Mouse (Mus musculus) embryonic fibroblast, embryonic 13.5 days (primary cell): ENCODE measurements around the gene Rnf151. TPM values are rescaled to one million over a fixed set of nuclear protein-coding genes. Genes with fewer than 3 reads are reported as not detected.

Experiments
- H3K27ac ChIP-seq: 2 replicates; pipeline ENCODE4 v1.5.1; 2012; ENCODE audit warnings: low read length, control low read depth, inconsistent platforms; ENCODE audit not compliant: insufficient read depth
- H3K4me1 ChIP-seq: 2 replicates; pipeline ENCODE4 v1.6.1; 2011; ENCODE audit warnings: low read length; ENCODE audit not compliant: control insufficient read depth, insufficient read depth
- H3K4me3 ChIP-seq: 2 replicates; pipeline ENCODE4 v1.5.1; 2011; ENCODE audit warnings: mild to moderate bottlenecking, control low read depth, low read length; ENCODE audit not compliant: insufficient read depth
- CTCF ChIP-seq: IDR thresholded peaks from 2 replicates; pipeline ENCODE4 v1.5.1; 2011; ENCODE audit warnings: mild to moderate bottlenecking, control low read depth, low read length, moderate library complexity, borderline replicate concordance; ENCODE audit not compliant: insufficient read depth
- POLR2A ChIP-seq: IDR thresholded peaks from 2 replicates; pipeline ENCODE4 v1.6.1; 2011; ENCODE audit warnings: low read depth, mild to moderate bottlenecking, control low read depth, low read length, moderate library complexity
- polyA plus RNA-seq: library from polyadenylated mRNA; stranded (reverse); fragments of >200 nt; gene quantifications from 2 replicates; pipeline ENCODE4 v1.2.4, GENCODE M21; 2011; ENCODE audit warnings: low read depth; ENCODE audit not compliant: missing spikeins, insufficient read length

The Rnf151 gene
- polyA plus RNA-seq, 1 experiment = 0.58 TPM

DNA sequence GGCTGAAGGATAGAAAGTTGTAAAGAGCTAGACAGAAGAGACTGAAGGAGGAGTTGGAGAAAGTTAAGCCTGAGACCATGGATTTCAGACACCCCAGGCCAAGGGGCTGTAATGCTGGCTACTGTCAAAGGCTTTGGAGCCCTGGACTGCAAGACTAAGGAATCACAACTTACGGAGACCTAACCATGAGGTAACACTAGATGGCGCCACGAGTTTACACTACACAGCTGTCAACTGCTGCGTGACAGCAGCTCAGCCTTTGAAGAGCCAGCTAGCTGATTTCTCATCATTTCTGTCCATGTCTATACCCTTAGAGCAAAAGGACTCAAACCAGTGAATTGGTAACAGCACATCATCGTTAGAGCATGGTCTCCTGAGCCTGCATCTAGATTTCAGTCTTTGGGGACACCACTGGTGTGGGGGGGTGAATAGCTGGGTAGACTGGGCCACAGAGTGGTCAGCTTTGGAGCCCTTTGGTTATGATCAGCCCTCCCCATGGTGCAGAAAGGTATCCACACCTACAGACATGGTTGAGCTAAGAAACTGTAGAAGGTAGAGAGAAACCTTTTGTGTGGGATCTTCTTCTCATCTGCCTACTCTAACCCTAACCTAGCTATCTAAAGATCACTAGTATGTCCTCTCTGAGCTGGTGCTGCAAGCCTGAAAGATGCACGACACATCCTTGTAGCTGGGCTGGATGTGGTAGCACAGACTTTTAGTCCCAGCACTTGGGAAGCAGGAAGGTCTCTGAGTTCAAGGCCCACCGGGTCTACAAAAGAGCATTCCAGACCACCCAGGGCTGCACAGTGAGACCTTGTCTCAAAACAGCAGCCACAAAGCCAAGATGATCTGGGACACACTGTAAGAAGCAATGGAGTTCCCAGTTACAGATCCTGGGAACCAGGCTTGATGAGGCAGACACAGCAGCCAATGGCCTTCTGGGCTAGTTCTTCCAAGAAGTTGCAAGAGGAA, 27.9 kb upstream of the Rnf151 start:
- H3K4me3 ChIP-seq = no peak overlapping the region
- no peaks in the 10 kb centered on the region for H3K4me1 ChIP-seq
- peak; percentile 93 for TF ChIP-seq CTCF
- TF ChIP-seq POLR2A = no peak
- H3K27ac ChIP-seq = no peak overlapping the region

DNA sequence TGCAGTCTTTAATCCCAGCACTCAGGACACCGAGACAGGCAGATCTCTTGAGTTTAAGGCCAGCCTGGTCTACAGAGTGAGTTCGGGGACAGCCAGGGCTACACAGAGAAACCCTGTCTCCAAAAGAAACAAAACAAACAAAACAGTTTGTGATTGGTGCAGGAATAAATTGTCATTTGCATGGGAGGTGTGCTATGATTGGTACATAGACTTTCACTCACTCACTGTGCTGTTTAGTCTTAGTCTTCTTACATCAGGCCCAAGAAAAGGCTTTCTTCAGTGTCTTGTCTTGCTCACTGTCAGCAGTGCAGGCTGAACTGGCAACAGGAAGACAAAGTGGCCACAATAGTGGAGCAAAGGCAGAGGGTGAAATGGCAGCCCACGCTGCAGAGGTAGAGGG, 26.5 kb upstream of the Rnf151 start:
- TF ChIP-seq POLR2A (no peak), CTCF (no peak)
- H3K4me1 ChIP-seq = no peaks in the 10 kb centered on the region
- no peak overlapping the region for H3K27ac ChIP-seq
- no peak overlapping the region for H3K4me3 ChIP-seq

DNA sequence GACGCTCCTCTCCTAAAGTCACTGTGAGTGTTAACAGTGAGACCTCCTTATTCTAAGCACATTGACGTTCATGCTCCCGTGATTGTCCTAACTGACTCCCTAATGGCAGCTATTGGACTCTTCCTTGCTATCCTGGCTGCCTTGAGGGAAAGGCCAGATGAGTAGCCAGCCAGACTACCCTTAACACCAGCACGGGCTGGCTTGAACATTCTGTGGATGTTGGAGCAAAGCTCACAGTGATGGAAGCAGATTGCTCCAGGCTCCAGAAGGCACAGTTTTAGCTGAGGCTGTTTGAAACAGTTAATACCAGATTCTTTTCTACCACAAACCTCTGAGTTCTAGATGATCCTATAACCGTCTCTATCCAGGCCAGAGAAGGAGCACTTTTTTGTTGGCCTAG, 26.0 kb upstream of the Rnf151 start:
- Histone ChIP-seq H3K4me1 (no peaks in the 10 kb centered on the region), H3K4me3 (no peak overlapping the region), H3K27ac (no peak overlapping the region)
- TF ChIP-seq CTCF = no peak
- TF ChIP-seq POLR2A = no peak

DNA sequence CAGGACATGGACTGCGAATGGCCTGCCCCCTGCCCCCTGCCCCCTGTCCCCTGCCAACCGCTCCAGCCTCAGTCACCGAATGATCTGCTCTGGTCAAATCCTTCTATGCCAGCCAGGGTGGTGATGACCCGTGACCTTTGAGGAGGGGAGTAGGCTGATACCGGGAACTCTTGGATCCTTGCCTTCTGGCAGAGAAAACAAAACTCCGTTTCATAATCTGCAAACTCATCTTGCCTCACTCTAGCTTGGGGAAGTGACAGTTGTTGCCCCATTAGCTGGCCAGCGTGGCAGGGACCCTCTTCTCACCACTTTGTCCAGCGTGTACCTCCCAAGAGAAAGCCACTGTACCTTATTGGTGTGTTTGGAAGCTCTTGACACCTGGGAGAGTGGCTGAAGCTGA, 24.4 kb upstream of the Rnf151 start:
- TF ChIP-seq POLR2A (no peak), CTCF (no peak)
- no peaks in the 10 kb centered on the region for H3K4me1 ChIP-seq
- no peak overlapping the region for H3K4me3 ChIP-seq
- H3K27ac ChIP-seq = no peak overlapping the region

DNA sequence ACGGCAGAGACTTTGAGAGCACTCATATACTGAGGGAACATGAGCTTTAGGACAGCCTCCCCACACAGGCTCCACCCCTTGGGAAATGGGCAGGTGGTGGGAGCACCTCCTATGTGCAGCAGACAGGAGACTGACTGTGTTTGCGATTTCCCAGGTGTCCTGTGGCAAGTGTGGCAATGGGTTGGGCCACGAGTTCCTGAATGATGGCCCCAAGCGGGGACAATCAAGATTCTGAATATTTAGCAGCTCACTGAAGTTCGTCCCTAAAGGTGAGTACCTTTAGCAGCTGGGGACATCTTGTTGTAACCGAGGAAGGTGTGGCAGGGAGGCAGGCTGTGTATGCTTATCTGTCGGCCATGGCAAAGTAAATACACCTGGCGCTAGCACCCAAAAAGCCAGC, 22.1 kb upstream of the Rnf151 start:
- TF ChIP-seq CTCF (no peak), POLR2A (no peak)
- no peak overlapping the region for H3K27ac ChIP-seq
- H3K4me3 ChIP-seq = no peak overlapping the region
- no peaks in the 10 kb centered on the region for H3K4me1 ChIP-seq

DNA sequence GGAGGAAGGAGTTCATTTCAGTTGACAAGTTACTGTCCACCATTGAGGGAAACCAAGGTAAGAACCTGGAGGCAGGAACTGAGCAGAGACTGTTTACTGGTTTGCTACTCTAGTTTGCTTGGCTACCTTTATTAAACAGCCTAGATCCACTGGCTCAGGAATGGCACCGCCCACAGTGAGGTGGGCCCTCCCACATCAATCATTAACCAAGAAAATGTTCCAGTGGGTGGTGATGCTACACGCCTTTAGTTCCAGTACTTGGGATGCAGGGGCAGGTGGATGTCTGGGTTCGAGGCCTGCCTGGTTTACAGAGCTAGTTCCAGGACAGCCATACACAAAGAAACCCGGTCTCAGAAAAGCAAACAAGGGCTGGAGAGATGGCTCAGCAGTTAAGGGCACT, 20.4 kb upstream of the Rnf151 start:
- Histone ChIP-seq H3K4me1 (no peaks in the 10 kb centered on the region), H3K27ac (no peak overlapping the region), H3K4me3 (no peak overlapping the region)
- TF ChIP-seq CTCF = no peak

DNA sequence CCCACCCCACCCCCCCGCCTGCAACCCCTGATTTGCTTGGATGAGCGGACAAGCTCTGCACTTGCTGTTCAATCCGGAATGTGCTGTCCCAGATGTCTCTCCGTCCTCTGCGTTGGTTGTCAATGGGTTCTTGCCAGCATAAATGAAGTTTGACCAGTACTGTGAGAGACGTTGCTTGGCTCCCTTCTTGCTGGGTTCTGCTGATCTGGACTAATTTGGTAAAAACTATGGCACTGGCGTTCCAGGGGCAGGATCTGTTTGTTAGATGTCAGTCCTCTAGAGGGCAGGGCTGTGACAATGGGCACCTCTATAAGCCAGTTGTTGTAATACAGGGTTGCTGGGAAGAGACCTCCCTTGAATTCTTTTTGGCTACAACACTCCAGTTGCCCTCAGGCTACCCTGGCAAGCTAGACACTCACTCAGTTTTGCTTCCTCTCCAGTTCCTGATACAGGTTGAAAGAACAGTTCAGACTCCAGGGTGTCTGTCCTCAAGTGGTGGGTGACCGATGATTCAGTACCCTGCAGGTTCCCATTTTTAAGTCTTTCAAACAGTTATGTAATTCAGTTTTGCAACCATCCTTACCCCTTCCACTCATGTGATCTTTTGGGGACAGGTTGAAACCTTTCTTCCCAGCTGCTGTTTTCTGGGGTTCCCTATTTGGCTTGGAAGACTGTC, 19.4 kb upstream of the Rnf151 start:
- Histone ChIP-seq H3K27ac (no peak overlapping the region), H3K4me3 (peak overlapping the region; percentile 75), H3K4me1 (no peaks in the 10 kb centered on the region)
- TF ChIP-seq POLR2A = peak; percentile 34; the same call in 1 of the 2 replicates
- no peak for TF ChIP-seq CTCF

DNA sequence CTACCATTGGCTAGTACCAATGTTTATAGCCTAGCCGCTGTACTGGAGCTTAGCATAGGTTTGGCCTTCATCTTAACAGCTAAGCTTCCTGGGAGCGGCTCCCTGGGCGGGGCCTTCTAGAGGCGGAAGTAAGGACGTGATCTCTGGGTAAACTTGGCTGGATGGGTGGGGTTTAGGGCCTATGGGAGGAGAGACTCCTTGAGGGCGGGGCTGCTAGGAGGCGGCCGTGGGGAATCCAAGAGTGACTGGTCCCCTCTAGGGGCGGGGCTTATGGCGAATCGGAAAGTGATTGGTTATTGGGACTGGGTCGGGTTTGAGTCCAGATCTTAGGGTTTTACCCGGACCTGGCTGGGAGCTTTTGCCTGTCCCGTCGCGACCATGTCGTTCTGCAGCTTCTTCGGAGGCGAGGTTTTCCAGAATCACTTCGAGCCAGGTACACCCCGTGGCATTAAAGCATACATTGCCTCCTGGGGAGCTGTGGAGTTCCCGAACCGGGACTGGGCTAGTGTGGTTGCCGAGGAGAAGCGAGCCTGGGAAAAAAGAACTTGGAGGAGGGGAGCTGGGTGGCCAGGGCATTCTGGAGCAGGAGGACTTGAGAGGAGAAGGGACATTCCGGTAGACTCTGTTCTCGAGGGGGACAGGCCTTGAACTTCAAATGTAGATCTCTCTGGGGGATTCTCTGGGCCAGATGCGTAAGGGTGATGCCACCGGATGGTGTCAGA, 18.6 kb upstream of the Rnf151 start, which contains the start of gene Msrb1:
TSS of gene Msrb1 (plus strand) at position 313 of the 722 bp plus-strand sequence.
- TF ChIP-seq POLR2A (peak; percentile 99), CTCF (no peak)
- Histone ChIP-seq H3K4me3 (peak within 1 kb of the TSS; percentile 75), H3K4me1 (no peaks in the 10 kb centered on the region), H3K27ac (peak within 1 kb of the TSS; percentile 7; the same call in 1 of the 2 replicates)

DNA sequence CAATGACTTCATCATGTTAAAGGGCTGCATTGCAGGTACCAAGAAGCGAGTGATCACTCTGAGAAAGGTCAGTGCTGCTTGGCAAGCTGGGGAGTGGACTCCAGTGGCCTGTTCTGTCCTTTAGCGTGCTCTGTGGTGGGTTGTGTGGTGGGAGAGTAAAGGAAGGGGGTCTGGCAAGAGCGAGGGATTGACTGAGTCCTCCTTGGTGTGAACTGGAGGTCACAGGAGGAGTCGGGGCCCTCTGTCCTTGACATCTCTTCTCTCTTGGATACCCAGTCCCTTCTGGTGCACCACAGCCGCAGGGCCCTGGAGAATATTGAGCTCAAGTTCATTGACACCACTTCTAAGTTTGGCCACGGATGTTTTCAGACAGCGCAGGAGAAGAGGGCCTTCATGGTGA, 17.6 kb upstream of the Rnf151 start:
- TF ChIP-seq CTCF = no peak
- TF ChIP-seq POLR2A = no peak
- Histone ChIP-seq H3K27ac (no peak overlapping the region), H3K4me1 (no peaks in the 10 kb centered on the region), H3K4me3 (no peak overlapping the region)

DNA sequence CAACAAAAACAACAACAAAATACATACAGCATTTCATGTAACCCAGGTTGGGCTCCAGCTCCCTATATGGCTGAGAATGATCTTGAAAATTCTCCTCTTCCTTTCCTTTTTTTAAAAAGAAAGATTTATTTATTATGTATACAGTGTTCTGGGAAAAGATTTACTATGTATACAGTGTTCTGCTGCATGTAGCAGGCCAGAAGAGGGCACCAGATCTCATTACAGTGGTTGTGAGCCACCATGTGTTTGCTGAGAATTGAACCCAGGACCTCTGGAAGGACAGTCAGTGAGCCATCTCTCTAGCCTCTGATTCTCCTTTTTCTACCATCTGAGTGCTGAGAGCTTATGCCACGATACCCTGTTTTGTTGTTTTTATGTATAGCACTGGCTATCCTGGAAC, 16.6 kb upstream of the Rnf151 start:
- TF ChIP-seq POLR2A (no peak), CTCF (no peak)
- no peak overlapping the region for H3K4me3 ChIP-seq
- H3K27ac ChIP-seq = no peak overlapping the region
- no peaks in the 10 kb centered on the region for H3K4me1 ChIP-seq
